Mouse (Mus musculus): ENCODE data around the gene Plekha6.
A peak's percentile ranks its signal among the peaks of the same experiment; 100 is the strongest.

Plekha6 gene

GRCm38 (mm10) chr1:133146014-133147009, 17.7 kb upstream of the Plekha6 start:
- peak; percentile 80 for DNase-seq (ENCODE audit: low spot score)

- no peak for DNase-seq (ENCODE audit: low spot score)
Measured at GRCm38 (mm10) chr1:133147324-133147723, 16.7 kb upstream of the Plekha6 start.

GRCm38 (mm10) chr1:133148122-133148521, 15.9 kb upstream of the Plekha6 start:
- no peak for DNase-seq (ENCODE audit: low spot score)

DNA sequence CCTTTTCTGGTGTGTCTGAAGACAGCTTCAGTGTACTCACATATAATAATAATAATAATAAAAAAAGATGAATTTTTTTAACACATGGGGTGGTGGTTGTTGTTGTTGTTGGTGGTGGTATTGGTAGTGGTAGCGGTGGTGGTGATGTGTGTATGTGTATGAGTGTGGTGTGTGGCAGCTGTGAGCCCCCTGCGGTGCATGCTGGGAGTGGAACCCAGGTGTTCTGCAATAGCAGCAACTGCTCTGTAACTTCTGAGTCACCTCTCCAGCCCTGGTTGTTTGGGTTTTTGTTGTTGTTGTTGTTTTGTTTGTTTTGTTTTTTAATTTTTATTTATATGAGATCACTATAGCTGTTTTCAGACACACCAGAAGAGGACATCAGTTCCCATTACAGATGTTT, 13.5 kb upstream of the Plekha6 start:
- DNase-seq (ENCODE audit: low spot score) = no peak

DNA sequence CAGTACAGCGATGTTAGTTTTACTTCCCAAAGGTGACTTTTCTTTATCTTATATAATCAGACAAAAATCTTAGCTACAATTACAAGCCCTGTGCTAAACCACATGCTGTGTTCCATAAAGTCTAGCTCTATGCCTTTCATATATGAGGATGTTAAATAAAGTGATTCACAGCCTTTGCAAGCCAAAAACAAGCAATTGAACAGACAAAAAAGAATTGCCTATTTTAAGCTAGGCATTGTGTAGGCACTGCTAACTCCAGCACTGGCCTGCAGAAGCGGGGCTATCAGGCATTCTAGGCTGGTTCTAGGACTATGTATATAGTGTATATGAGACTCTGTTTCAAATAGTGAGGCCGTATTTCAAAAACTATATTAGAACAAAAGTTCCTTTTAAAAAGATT, 11.8 kb upstream of the Plekha6 start:
- DNase-seq (ENCODE audit: low spot score) = no peak

DNA sequence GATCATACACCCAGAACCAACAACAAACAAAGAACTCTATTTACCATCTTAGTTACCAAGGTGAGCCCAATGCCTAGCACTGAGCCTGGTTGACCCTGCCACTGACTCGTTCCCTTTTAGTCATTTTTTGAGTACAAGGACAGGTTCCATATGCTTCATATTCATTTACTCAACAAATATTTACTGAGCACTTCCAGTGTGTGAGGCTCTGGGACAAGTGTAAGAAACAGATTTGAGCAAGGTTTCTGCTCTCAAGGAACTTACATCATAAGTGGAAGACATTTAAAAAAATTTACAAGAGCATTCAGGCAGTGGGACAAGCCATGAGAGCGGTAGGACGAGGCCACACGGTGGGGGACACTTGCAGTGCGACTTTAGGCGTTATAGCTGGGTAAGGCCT, 8.7 kb upstream of the Plekha6 start:
- DNase-seq (ENCODE audit: low spot score) = no peak

- DNase-seq (ENCODE audit: low spot score) = peak; percentile 68
Measured at GRCm38 (mm10) chr1:133159128-133159564, 4.9 kb upstream of the Plekha6 start.

- no peak for DNase-seq (ENCODE audit: low spot score)
Measured at GRCm38 (mm10) chr1:133161559-133161958, 2.5 kb upstream of the Plekha6 start.

GRCm38 (mm10) chr1:133162046-133162445, 2.0 kb upstream of the Plekha6 start:
- no peak for DNase-seq (ENCODE audit: low spot score)

DNA sequence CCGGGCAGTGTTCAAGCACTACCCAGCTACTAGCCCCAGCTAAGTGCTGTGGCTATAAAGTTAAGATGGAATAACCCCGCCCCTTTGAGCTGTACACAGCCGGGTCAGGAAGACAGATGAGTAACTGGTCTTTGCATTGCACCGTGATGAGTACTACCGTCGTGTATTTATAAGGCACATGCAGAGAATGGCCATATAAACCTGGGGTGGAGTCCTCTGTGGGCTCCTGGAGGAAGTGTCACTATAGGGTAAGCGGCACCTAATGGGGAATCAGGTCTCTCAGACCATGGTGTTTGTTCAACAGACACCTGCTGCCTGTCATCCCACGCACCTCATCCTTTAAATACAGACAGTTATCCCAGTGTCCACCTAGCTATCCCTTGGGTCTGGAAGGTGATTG, 1.0 kb upstream of the Plekha6 start:
- no peak for DNase-seq (ENCODE audit: low spot score)

GRCm38 (mm10) chr1:133164591-133165011, 591 bp downstream of the Plekha6 start:
- no peak for DNase-seq (ENCODE audit: low spot score)

DNA sequence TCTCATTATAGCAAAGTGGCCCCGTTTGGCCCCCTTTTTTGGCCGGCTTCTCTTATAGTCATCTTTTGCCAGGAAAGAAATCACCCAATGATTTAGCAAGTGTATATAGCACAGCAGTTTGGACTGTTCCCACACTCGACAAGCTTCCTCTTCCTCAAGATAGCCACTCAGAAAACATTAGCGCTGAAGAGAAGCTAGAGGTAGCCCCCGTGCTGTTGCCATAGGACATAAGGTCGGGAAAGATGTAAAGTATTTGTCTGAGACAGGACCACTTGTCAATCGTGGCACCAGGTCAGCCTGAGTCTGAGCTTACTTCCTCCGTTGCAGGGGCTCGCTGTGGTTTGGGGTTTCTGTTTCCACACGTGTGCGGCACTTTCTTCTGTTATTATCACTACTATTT, 1.1 kb downstream of the Plekha6 start:
- no peak for DNase-seq (ENCODE audit: low spot score)

- no peak for DNase-seq (ENCODE audit: low spot score)
Measured at GRCm38 (mm10) chr1:133168318-133169060, 4.5 kb downstream of the Plekha6 start.

GRCm38 (mm10) chr1:133170196-133170595, 6.2 kb downstream of the Plekha6 start:
- DNase-seq (ENCODE audit: low spot score) = no peak

- DNase-seq (ENCODE audit: low spot score) = no peak
Measured at GRCm38 (mm10) chr1:133171357-133171756, 7.3 kb downstream of the Plekha6 start.

GRCm38 (mm10) chr1:133175150-133175549, 11.1 kb downstream of the Plekha6 start:
- DNase-seq (ENCODE audit: low spot score) = no peak

- DNase-seq (ENCODE audit: low spot score) = peak; percentile 82
Measured at GRCm38 (mm10) chr1:133177480-133178172, 13.6 kb downstream of the Plekha6 start.

DNA sequence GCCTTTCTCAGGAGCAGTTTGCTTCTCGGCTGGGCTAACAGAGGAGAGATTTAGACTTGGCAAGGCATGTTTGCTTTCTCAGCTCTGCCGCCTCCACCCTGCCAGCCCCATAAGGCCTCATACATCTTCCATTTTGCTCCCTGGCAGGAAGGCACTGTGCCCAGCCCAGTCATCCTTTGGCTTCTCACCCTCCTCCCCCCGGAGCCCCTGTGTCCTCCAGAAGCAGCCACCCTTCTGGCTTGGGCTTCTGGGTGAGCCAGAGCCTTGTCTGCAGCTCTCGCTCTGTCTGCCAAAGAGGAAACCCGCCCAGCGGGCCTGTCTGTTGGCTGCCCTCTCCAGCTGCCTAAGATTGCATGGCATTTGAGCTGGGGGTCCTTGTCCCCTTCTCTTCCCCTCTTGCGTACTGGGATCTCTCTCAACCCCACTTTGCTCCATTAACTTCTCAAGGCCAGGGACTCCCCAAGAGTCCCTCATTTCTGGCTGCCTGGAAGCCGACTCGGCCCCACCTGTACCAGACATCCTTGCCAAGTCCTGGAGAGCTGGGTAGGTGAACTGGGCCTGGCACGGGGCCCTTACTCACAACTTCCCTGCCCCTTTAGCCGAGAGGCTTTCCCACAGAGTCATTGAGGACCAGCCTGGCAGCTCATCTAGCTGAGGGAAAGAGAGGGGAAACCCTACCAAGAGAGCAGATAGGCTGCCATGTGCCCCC, 14.9 kb downstream of the Plekha6 start:
- peak; percentile 65 for DNase-seq (ENCODE audit: low spot score)

DNA sequence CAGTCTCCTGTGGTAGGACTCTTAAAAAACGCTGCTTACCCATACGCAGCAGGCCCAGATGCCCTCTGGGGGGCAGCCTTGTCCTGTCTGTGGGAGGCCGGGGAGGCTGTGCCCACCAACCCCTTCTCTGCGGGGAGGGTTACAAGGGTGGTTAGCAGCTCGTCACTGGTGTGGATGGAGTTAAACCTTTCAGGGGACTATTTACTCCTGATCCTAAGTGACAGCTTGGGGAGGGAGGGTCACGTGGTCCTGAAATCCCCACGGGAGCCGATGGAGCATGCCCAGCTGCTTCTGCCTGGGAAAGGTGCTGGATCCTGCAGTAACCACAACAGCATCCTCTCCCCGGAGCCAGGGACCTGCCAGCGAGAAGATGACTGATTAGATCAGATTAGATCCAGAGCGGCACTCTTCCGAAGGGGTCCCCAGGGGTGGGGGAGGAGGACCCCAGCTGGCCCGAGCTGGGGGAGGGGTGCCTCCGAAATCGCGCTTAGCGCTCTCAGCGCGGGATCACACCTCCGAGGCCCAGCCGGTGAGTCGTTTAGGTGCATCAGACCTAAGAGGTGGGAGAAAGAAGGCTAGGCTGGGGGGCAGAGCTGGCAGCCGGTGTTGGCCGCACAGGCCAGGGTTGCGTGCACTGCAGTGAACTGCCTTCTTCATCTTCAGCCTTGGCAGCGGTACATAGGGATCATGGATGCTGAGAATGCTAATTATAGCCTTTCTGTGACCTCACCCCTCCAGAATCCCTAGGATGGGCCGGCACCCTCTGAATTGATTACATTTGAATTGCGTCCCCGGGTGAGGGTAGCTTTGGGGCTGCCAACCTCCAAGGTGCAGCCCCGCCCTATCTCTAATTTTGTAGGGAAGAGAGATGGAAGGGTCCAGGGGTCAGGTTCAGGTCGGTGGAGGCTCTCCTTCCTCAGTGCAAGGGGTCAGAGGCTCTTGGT, 17.3 kb downstream of the Plekha6 start:
- DNase-seq (ENCODE audit: low spot score) = peak; percentile 96

GRCm38 (mm10) chr1:133182016-133182705, 18.2 kb downstream of the Plekha6 start:
- peak; percentile 95 for DNase-seq (ENCODE audit: low spot score)
